Mouse (Mus musculus) lung, postnatal 10 days (tissue): ENCODE measurements around the gene Gm45837.

ENCODE experiments used
- DNase-seq: peaks from one replicate; pipeline ENCODE4 v3.0.0; 2021

Gene Gm45837

DNA sequence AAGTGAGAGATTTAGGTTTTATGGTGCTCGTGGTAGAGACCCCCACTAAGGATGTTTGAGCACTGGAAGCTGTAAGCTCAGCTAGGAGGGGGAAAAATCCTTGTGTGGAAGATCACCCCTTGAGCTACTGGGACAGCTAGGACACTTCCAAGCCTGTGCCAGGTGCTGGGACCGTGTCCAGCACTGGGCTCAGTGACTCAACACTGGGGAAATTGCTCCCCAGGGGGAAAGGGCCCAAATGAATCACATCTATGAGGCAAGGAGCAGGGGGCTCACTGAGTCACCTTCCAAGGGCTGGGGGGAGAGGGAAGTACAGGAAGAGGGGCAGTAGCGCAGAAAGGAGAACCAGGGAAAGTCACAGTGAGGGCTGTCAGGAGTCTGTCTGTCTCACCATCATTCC, 39.2 kb downstream of the Gm45837 start:
- no peak for DNase-seq

DNA sequence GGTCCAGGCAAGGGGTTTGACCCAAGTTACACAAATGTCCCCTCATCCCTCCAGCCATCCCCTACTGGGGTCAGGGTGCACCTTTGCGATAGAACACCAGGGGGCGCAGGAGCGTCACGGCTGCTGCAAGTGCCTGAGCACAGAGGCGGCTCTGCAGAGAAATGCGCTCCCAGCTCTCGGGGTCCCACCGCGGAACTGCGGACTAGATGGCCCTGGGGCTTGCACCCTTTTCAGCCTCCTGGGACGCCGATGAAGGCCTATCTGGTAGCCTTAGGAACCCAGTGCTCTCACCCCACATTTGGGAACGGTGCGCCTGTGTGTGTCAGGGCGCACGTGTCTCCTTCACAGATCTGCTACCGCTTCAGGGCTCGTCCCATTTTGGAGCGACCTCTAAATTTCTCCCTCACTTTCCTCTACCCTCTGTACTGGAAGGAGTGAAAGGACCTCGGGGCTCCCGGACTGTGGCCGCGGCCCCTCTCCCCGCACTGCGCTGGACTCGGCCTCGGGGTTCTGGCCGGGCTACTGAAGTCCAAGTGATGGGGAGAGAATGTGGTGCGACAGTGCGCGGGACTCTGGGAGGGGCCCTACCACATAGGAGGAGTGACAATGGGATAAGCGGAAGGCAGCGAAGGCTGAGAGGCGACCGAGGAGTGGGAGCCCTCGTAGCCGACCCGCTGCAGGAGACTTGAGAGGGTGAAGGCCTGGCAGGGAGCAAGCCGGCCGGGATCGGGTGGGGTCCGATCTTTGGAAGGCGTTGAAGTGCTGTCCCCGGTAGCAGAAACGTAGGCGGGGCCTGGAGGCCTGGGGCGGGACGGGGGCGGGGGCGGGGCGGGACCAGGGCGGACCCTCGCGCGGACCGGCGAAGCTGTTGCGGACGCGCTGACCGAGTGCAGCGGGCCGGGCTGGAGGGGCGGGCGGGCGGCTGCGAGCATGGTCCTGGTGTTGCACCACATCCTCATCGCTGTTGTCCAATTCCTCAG, 40.0 kb downstream of the Gm45837 start:
- DNase-seq: peak; percentile 91

DNA sequence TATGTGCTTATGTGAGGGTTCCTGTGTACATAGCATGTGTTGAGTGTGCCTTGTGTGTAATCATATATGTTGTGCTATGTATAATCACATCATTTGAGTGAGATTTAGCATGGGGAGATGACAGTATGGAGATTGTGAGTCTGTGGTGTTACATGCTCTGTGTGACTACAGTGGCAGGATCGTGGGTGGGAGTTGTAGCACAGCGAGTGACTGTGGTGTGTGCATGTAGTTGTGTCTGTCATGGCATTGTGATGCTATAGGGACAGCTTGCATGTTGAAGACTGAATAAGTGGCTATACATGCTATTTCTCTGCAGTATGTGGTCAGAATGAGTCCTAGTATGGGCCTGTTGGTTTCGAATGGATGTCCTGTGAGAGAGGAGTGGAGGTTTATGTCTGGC, 42.0 kb downstream of the Gm45837 start:
- DNase-seq: no peak

DNA sequence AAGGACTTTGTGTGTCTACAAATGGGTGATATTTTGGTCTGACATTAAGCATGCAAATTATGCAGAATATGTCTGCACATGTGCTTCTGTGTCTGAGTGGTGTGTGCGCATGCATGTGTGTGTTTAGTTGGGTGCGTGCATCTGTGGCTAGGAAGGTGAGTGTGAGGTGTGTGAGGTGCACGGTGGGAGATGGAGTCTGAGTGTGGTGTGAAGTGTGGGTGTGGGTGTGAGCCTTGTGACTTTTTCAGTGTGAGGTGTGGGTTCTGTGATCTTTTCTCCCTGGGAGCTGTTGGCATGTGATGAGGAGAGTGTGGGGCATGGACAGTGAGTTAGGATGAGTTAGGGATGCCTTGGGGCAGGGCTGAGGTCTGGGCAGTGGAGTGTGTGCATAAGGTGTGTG, 42.6 kb downstream of the Gm45837 start:
- no peak for DNase-seq

DNA sequence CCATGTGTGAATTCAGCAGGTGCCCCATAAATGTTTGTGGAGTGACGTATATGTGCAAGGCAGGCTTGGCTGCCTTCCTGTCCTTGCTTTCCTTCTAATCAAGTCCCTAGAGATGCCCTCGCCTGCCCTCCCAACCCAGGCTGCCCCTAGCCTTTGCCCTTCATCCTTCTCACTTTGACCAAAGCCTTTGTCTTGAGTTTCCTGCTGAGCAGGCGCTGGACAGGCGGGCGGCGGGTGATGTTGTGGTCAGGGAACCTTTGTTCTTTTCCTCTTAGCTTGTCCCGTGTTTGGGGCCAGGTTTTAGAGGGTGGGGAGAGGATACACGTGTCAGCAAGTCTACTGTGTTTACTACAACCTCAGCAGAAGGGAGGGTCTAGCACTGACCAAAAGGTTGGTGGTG, 43.0 kb downstream of the Gm45837 start:
- DNase-seq: peak; percentile 39

- no peak for DNase-seq
Observed at GRCm38 (mm10) chr7:101454479-101454878, 43.8 kb downstream of the Gm45837 start.

DNA sequence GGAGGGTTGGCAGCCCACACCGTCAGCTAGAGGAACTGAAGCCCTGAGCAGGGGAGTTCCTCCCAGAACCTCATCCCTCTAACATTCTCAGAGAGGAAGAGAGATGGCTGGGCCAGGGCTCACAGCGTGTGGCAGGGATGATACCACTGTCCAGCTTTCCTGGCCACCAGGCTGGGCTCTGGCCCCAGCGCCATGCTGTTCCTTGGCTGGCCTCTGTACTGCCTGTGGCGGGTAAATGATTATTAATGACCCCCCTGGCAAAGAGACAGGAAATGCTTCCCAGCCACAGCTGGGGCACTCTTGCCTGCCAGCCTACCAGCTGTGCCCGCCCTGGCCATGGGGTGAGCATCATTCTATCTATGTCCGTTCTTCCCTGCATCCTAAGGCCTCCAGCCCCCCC, 44.5 kb downstream of the Gm45837 start:
- DNase-seq: no peak

DNA sequence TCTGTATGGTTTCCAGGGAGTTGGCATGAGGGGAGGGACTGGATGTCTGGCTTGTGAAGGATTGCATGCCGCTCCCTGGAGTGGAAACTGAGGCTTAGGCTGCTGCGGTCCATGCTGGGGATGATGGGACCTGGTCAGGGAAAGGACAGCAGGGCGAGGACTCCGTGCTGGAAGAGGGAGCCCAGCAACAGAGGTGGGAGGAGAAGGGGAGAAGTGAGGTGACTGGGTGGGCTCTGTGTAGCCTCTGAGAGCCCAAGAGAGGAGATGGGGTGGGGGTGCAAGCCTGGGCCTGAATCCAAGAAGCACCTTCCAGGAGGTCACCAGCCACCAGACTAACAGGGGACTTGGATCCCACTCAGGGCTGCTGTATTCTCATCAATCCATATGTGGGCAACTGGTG, 45.6 kb downstream of the Gm45837 start:
- DNase-seq: no peak

GRCm38 (mm10) chr7:101456789-101457188, 46.1 kb downstream of the Gm45837 start:
- DNase-seq: no peak

DNA sequence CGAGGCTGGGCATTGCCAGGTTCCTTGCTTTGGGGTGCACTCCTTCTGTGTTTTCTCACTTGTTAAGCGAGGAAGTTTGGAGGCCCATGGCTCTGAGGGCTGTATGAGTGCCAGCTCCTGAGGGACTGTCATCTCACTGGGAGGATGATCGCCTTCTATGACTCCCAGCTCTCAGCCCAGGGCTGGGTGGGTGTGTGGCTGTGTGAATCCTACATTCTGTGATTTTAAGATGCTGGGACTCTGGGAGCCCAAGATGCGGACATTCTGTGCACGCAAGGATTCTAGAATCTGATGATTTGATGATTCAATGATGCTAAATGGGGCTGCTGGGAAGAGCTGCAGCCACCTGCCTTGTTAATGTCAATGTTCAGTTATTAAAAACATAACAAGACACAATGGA, 46.6 kb downstream of the Gm45837 start:
- DNase-seq: no peak

GRCm38 (mm10) chr7:101457801-101458200, 47.1 kb downstream of the Gm45837 start:
- peak; percentile 36 for DNase-seq

DNA sequence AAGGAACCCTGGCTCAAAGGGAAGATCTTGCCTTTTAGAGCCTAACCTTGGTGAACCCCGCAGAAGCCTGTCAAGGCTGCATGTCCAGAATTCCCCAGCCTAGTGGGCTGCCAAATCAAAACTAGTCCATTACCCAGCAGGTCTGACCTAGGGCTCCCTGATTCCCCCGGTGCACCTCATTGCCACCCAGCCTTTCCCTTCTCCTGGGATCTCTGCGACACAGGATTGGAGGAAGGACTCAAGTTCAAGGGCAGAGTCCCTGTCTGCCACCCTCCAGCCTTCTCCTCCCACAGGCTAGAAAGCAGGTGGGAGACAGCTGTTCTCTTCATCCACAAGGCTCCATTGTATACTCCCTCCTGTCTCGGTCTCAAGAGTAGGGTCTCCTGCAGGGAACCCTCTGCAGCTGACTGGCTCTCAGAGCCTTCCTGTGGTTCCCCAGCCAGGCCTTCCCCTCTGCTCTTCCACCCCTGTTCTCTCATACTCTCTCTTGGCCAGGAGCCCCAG, 47.6 kb downstream of the Gm45837 start:
- no peak for DNase-seq

GRCm38 (mm10) chr7:101459305-101459813, 48.7 kb downstream of the Gm45837 start:
- no peak for DNase-seq

- no peak for DNase-seq
Observed at GRCm38 (mm10) chr7:101459923-101460607, 49.4 kb downstream of the Gm45837 start.

- DNase-seq: peak; percentile 44
Observed at GRCm38 (mm10) chr7:101460608-101460957, 49.9 kb downstream of the Gm45837 start.

DNA sequence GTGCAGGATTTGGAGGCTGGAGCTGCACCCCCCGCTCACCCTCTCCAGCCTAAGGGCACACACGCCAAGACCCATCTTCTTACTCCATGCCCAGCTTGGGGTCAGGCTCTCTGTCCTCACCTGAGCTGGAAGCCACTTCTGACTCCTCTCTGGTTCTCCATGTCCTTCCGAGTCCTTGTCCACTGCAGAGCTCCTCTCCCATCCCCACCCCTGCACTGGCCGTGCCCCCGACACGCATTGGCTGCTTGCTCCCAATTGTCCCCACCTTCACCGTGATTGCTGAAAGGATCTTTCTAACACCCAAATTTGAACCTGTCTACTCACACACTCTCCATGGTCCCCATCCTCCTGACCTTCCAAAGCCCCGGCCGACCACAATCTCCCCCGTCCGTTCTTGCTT, 50.9 kb downstream of the Gm45837 start:
- DNase-seq: no peak

DNA sequence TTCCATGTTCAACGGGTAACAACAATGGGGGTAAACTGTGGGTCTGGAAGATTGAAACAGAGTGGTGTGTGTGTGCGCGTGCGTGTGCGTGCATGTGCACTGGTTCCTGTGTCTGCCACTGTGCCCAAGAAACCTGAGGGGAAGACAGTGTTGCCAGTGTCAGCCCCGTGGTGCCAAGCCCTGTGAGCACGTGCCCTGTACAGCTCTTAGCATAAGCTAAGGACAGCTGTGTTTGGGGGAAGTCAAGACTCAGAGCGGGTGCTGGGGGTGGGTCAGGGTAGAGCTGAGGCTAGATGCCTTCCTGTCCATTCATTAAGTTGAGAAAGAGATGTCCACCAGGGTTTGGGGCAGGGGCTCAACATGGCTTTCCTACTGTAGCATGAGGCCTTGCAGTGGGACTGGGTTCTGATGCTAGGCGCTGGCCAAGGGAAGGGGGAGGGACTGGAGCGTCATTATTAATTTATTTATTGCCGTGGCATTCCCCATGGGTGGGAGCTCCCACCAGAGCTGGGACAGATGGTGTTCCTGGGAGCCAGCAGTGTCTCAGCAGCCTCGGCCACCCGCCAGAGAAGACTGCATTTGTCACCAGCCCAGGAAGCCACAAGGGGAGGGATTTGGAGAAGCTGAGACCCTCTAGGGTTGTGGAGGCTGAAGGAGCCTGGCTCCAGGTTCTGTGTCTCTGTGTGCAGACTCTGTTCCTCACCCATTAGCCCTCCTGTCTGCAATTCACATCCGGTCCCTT, 51.8 kb downstream of the Gm45837 start:
- DNase-seq: peak; percentile 67

- no peak for DNase-seq
Observed at GRCm38 (mm10) chr7:101463665-101464271, 53.1 kb downstream of the Gm45837 start.

DNA sequence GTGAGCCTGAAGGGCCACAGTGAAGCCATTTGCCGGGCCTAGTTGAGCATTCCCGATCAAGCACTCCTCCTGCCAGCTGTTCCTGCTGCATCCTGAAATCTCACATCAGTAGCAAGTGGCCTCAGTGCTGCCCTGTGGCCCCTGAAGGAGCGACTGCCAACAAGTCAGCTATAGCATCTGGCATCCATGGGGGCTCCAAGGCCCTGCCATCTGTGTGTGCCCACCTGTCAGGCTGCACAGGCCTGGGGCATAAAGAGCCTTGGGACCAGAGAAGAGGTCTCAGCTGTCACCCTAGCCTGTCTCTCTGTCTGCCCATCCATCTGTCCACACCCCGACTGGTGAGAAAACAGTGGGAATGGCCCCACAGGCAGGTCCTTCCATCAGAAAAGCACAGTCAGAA, 54.2 kb downstream of the Gm45837 start:
- peak; percentile 39 for DNase-seq

DNA sequence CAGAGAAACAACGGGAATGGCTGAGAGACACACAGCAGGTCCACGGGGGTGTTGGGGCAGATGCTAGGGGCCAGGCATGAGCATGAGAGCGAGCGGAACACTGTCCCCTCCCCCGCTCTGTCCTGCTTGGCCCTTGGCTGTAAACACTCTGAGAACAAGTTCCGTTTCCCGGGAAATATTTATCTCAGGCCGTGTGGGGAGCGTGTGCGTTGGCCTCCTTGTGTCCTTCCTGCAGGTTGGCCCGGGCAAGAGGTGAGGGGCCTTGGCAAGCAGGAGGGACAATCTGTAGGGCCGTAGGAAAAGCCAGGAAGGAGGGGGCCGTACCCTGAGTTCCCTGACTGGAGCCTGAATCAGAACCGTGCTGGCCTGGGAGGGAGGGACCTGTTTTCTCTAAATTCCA, 54.7 kb downstream of the Gm45837 start:
- peak; percentile 85 for DNase-seq

- DNase-seq: peak; percentile 54
Observed at GRCm38 (mm10) chr7:101465850-101466580, 55.3 kb downstream of the Gm45837 start.

GRCm38 (mm10) chr7:101466581-101467081, 55.9 kb downstream of the Gm45837 start:
- DNase-seq: peak; percentile 83
